Mouse (Mus musculus): ENCODE results near the gene Sesn1. TPM values are rescaled to one million over a fixed set of nuclear protein-coding genes. Genes with fewer than 3 reads are reported as not detected.

Gene Sesn1
- polyA plus RNA-seq, 1 experiment from 2014 or later: 30.5 TPM

GRCm38 (mm10) chr10:41797253-41797652 is 12.5 kb upstream of the Sesn1 start:
- Histone ChIP-seq H3K4me3 (ENCODE audit: low read depth, low read length) (no peak overlapping the region), H3K9ac (no peak overlapping the region), H3K9me3 (ENCODE audit: low read depth, low read length) (0 out of 2 replicates have a peak, but pooled peaks cover 4% of the 10 kb centered on the region), H3K36me3 (ENCODE audit: insufficient read depth) (peaks cover 45% of the 10 kb centered on the region), H3K27ac (ENCODE audit: low read depth) (no peak overlapping the region), H3K27me3 (ENCODE audit: insufficient read depth, low read length) (no peaks in the 10 kb centered on the region), H3K4me2 (no peak overlapping the region), H3K4me1 (ENCODE audit: insufficient read depth) (no peaks in the 10 kb centered on the region)
- TF ChIP-seq CTCF (IDR thresholded peaks at IDR 0.05; ENCODE audit: low read depth): no peak
- WGBS: 98% methylated on average over 8 of the region's 8 CpGs
- DNase-seq: no peak
- ATAC-seq (ENCODE audit: insufficient read depth): no peak

- WGBS: 96% methylated on average over 8 of the region's 8 CpGs
- ATAC-seq (ENCODE audit: insufficient read depth) (no peak), DNase-seq (no peak)
- Histone ChIP-seq H3K4me2 (no peak overlapping the region), H3K27me3 (ENCODE audit: insufficient read depth, low read length) (no peaks in the 10 kb centered on the region), H3K9me3 (ENCODE audit: low read depth, low read length) (no peaks in the 10 kb centered on the region; the same call in 1 of the 2 replicates), H3K36me3 (ENCODE audit: insufficient read depth) (peaks cover 31% of the 10 kb centered on the region; the same call in 1 of the 2 replicates), H3K9ac (no peak overlapping the region), H3K4me1 (ENCODE audit: insufficient read depth) (no peaks in the 10 kb centered on the region), H3K4me3 (ENCODE audit: low read depth, low read length) (no peak overlapping the region), H3K27ac (ENCODE audit: low read depth) (no peak overlapping the region)
- TF ChIP-seq CTCF (IDR thresholded peaks at IDR 0.05; ENCODE audit: low read depth): no peak
These were observed 6.3 kb upstream of the Sesn1 start for GRCm38 (mm10) chr10:41803467-41803866.

GRCm38 (mm10) chr10:41804711-41805110 is 5.0 kb upstream of the Sesn1 start:
- H3K4me3 ChIP-seq (ENCODE audit: low read depth, low read length): no peak overlapping the region
- peaks cover 26% of the 10 kb centered on the region; the same call in 1 of the 2 replicates for H3K36me3 ChIP-seq (ENCODE audit: insufficient read depth)
- no peak for DNase-seq
- H3K9me3 ChIP-seq (ENCODE audit: low read depth, low read length): no peaks in the 10 kb centered on the region; the same call in 1 of the 2 replicates
- TF ChIP-seq CTCF (IDR thresholded peaks at IDR 0.05; ENCODE audit: low read depth): no peak
- no peak overlapping the region for H3K9ac ChIP-seq
- no peak overlapping the region for H3K27ac ChIP-seq (ENCODE audit: low read depth)
- no peak overlapping the region for H3K4me2 ChIP-seq
- no peaks in the 10 kb centered on the region for H3K4me1 ChIP-seq (ENCODE audit: insufficient read depth)
- no peak for ATAC-seq (ENCODE audit: insufficient read depth)
- WGBS: 88% methylated on average over 3 of the region's 3 CpGs
- no peaks in the 10 kb centered on the region for H3K27me3 ChIP-seq (ENCODE audit: insufficient read depth, low read length)

GRCm38 (mm10) chr10:41805729-41806355 is 3.9 kb upstream of the Sesn1 start:
- H3K27ac ChIP-seq (ENCODE audit: low read depth): no peak overlapping the region
- H3K9ac ChIP-seq: no peak overlapping the region
- no peaks in the 10 kb centered on the region for H3K27me3 ChIP-seq (ENCODE audit: insufficient read depth, low read length)
- WGBS: 72% methylated on average over 2 of the region's 2 CpGs
- no peak for DNase-seq
- peaks cover 15% of the 10 kb centered on the region; the same call in 1 of the 2 replicates for H3K36me3 ChIP-seq (ENCODE audit: insufficient read depth)
- H3K4me3 ChIP-seq (ENCODE audit: low read depth, low read length): no peak overlapping the region
- no peaks in the 10 kb centered on the region; the same call in 1 of the 2 replicates for H3K9me3 ChIP-seq (ENCODE audit: low read depth, low read length)
- no peak for ATAC-seq (ENCODE audit: insufficient read depth)
- no peaks in the 10 kb centered on the region for H3K4me1 ChIP-seq (ENCODE audit: insufficient read depth)
- TF ChIP-seq CTCF (IDR thresholded peaks at IDR 0.05; ENCODE audit: low read depth): no peak
- no peak overlapping the region for H3K4me2 ChIP-seq

- Histone ChIP-seq H3K27me3 (ENCODE audit: insufficient read depth, low read length) (no peaks in the 10 kb centered on the region), H3K4me1 (ENCODE audit: insufficient read depth) (peaks cover 14% of the 10 kb centered on the region), H3K36me3 (ENCODE audit: insufficient read depth) (no peaks in the 10 kb centered on the region), H3K27ac (ENCODE audit: low read depth) (peak overlapping the region; percentile 96), H3K9ac (peak overlapping the region; percentile 73), H3K9me3 (ENCODE audit: low read depth, low read length) (no peaks in the 10 kb centered on the region), H3K4me3 (ENCODE audit: low read depth, low read length) (peak overlapping the region; percentile 69), H3K4me2 (peak overlapping the region; percentile 81)
- no peak for TF ChIP-seq CTCF (IDR thresholded peaks at IDR 0.05; ENCODE audit: low read depth)
- peak; percentile 81 for ATAC-seq (ENCODE audit: insufficient read depth)
- 2% methylated on average over 25 of the region's 25 CpGs for WGBS
- DNase-seq: peak; percentile 97
These were observed 510 bp upstream of the Sesn1 start for GRCm38 (mm10) chr10:41809080-41809770.

GRCm38 (mm10) chr10:41810564-41811455 is 1.1 kb downstream of the Sesn1 start:
- peak; percentile 38 for DNase-seq
- peaks cover 14% of the 10 kb centered on the region for H3K4me1 ChIP-seq (ENCODE audit: insufficient read depth)
- no peaks in the 10 kb centered on the region for H3K9me3 ChIP-seq (ENCODE audit: low read depth, low read length)
- no peaks in the 10 kb centered on the region for H3K27me3 ChIP-seq (ENCODE audit: insufficient read depth, low read length)
- no peak for ATAC-seq (ENCODE audit: insufficient read depth)
- H3K4me2 ChIP-seq: peak overlapping the region; percentile 81
- H3K4me3 ChIP-seq (ENCODE audit: low read depth, low read length): peak overlapping the region; percentile 69
- peak overlapping the region; percentile 73 for H3K9ac ChIP-seq
- WGBS: under 1% methylated on average over 36 of the region's 36 CpGs
- H3K36me3 ChIP-seq (ENCODE audit: insufficient read depth): no peaks in the 10 kb centered on the region
- H3K27ac ChIP-seq (ENCODE audit: low read depth): peak overlapping the region; percentile 96
- TF ChIP-seq CTCF (IDR thresholded peaks at IDR 0.05; ENCODE audit: low read depth): no peak

Data from lung, embryonic 14.5 days (tissue).